Mouse (Mus musculus) mature B cell (primary cell): ENCODE measurements around the gene Gtf2f2.
"Not testable (repeated sequence)": the region's sequence is repeated elsewhere in the genome, so short reads cannot be mapped to it uniquely, and the experiment has no call there.

ENCODE experiments used
- in situ Hi-C: fragments of 300-500 bp; cut with MboI; formaldehyde crosslinking; loops from 2 replicates; pipeline ENCODE4 v1.14.3; 2019

Gtf2f2 gene

DNA sequence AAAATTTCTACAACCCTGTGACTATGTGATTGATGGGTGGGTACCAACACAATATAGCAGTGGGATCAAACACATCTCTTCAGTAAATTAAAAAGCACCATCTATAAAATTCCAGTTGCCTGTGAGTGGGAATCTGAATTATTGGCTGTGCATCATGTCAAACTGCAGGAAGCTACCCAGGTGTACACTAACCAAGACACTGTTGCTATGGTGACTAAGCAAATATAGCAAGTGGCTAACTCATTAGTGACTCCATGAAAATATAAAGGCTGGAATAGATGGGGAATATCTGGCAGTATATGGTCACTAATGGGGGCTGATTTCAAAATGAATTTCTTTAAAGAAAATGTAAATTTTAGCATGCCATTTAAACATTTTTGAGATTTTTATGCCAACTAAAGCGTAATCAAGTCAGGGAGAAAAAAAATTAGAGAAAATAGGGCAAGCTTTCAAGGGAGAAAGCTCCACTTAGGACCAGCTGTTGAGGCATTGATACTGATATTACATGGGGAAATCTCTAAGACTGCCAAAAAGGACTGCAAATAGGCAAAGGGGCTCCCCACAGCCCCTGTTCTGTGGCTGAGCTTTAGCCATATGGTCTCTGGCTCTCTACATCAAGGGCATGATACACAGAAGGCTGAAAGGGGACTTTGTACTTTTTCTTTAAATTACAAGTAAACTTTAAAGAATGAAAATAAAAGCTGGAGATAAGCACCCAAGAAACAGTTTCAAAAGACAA is 87.2 kb downstream of the Gtf2f2 start:
- in situ Hi-C loops = no loop called here

DNA sequence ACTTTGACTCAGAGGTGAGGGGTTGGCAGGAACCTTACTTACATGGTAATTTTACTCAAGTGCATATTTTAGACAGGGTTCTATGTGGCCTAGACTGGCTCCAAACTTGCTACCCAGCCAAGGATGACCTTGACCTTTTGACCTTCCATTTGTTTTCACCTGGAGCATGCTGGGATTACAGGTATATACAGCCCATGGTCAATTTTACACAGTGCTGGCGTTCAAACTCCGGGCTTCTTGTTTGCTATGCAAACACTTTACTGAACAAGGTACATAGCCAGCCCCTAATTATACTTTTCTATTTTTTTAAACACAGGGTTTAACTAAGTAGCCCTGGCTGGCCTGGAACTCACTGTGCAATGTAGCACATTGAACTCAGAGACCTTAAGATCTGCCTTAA is 98.0 kb downstream of the Gtf2f2 start:
- in situ Hi-C loops = no loop called here

DNA sequence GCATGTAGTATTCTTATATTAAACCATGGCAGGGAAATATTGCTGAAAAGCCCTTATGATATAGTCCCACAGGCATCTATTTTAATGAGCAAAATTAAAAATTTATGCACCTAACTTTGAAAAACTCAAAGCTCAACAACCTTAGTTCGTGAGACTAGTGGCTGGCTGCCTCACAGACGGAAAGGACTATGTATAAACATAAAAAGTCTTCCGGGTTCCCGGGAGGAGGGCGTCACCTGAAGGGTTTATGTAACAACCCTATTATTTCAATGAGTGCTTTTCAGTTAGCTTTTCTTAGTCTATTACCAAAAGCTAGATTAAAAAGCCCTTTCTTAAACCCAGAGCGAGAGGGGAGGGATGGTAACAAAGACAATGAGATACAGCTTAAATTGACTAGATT is 98.7 kb downstream of the Gtf2f2 start:
- in situ Hi-C loops = no loop called here

DNA sequence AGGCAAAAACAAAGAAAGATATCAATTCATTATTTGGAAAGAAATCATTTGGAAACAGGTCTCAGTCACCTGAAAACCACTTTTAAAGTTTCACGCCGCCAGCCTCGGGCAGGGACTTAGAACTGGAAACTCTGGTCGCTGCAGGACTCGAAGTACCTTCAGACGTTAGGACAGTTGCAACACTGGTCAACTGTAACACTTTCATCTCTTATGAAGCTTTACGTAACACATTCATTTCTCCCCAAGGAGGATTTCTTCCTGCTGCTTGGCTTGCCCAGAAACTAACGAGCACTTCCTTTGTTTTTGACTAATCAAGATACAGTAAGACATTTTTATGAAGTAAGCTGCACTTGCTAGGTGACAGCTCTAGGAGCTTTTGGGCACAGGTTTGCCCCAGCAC is 103.7 kb downstream of the Gtf2f2 start:
- in situ Hi-C loops = no loop called here

DNA sequence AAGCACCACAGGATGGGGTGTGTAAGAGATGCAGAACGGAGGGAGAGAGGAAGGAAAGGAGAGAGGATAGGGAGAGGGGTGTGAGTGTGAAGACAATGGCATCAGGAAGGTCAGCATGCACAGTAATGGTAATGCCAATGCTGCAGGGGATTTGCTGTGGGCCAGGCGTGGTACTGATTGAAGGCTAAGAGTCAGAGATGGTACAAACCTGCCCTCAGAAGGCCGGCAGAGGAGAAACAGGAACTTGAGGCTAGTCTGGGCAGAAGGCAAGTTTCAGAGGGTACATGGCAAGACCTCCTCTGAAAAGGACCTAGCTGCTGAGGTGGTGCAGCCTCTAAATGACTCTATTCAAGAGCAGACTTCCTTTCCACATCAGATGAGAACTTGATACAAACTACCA is 105.7 kb downstream of the Gtf2f2 start:
- in situ Hi-C loops = no loop called here

DNA sequence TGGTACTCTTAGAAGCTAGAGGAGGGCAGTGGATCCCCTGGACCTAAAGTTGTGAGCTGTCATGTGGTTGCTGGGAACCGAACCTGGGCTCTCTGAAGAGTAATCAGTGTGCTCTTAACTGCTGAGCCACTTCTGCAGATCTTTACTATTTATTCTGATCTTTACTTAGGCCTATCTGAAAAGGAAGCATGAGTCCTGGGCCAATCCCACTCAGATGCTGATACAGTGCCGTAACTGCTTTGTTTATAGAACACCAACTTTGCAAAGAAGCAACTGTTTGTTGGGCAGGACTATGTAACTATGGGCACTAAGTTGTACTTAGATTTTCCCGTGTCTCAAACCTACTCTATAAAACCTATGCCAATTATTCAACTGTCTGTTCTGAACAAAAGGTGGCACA is 107.5 kb downstream of the Gtf2f2 start:
- in situ Hi-C loops = no loop called here

DNA sequence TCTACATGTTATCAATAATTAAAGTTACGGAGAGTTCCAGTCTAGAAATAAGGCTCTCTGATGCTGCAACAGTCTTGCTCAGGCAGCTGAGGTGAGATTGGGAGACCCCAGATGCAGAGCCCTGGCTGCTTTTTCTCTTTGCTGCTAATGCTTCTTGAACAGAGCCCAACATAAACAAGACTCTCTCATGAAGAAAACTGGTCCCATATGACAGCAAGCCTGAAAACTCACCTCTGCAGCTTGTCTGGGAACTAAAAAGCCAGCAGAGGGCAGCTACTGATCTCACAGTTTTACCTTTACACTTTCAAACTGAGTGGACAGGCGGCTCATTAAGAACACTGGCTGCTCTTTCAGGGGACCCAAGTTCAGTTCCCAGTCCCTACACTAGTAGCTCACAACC is 108.7 kb downstream of the Gtf2f2 start:
- in situ Hi-C loops = no loop called here

DNA sequence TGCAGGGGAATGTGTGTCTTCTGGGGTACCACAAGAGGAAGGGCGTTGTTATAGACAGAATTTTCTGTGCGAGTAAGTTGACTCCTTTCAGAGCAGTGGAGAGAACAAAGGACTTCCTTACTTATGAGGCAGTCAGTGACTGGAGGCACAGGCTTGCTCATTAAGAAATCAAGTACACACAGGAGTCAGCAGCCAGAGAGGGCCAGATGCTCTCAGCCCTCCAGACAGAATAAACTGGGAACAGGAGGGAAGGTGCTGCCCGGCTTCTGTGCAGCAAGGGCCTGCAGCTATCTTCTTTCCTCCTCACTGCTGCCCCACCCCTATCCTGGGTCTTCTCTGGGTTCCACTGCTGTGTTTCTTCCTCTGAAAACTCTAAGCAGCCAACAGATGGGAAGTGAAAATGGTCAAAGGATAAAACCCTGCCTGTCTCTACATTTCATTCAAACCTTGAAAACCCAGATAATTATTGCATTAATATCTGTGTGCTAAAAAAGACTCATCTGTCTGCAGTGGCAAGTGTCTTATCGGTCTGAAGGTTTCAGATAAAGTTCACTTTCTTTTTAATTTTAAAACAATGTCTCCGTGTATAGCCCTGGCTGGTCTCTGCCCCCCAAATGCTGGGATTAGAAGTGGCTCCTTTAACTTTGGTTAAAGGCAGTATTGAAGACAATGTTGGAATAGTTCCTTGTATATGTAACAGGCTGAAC is 109.7 kb downstream of the Gtf2f2 start:
- in situ Hi-C loops = no loop called here

DNA sequence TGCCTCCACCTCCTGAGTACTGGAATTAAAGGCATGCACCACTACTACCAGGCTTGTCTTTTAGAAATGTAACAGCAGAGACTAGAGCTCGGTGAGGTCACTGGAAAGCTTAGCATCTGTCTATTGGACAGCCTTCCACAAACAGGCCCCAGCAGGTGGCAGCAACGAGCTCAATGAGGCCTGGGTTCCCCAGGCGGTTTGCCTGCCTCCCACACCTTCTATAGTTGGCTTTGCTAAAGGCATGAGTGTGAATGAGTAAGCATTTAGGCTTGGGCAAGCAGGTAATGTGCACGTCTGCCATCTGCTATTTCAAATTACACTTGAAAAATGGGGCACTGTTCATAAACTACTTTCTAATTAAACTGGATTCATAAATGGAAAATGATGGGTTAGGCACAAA is 111.1 kb downstream of the Gtf2f2 start:
- in situ Hi-C loops = no loop called here

DNA sequence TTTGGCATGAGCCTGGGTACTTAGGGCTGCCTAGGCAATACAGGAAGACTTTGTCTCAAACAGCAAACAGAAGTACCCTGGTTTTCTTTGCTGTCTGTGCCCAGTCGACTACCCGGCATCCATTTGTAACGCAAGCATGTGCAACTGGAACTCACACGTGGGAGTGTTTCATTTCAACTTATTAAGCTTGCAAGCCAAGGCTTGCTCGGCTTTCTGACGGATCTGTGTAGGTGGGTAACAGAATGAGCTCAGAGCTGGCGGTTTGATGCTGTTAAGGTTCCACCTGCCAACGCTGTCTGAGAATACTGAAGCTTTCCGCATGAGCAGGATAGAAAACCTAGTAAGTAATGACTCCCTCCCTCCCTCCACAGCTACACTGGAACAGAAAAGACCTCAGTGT is 118.5 kb downstream of the Gtf2f2 start:
- in situ Hi-C loops = no loop called here

DNA sequence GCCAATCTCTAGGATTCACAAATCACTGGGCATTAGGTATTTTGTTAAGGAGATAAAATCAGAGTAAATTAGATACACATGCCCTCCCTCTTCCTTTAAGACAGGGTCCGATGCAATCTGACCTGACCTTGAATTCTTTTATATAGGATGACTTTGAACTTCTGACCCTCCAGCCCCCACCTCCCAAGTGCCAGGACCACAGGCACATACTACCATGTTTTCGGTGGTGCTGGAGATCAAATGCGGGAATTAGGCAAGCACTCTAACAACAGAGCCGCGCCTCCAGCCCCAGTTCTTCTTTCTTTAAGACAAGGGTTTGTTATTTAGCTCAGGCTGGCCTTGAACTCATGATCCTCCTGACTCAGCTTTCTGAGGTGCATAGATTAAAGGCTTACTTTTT is 126.8 kb downstream of the Gtf2f2 start:
- in situ Hi-C loops = no loop called here

DNA sequence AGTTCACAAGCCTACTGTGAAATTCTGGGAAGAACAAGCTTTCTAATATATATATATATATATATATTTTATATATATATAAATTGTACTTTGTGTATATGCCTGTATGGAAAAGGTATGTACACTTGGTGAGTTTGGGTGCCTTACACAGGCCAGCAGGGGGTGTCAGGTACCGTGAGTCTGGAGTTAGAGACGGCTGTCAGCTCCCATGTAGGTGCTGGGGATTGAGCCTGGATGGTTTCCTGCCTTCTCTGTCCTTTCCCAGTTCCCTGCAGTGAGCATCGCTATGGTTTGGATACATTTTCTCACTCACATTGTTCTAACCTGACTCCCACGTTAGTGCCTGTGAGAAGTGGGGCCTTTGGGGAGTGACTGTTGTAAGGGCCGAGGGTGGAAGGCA is 127.3 kb downstream of the Gtf2f2 start:
- in situ Hi-C loops = no loop called here

DNA sequence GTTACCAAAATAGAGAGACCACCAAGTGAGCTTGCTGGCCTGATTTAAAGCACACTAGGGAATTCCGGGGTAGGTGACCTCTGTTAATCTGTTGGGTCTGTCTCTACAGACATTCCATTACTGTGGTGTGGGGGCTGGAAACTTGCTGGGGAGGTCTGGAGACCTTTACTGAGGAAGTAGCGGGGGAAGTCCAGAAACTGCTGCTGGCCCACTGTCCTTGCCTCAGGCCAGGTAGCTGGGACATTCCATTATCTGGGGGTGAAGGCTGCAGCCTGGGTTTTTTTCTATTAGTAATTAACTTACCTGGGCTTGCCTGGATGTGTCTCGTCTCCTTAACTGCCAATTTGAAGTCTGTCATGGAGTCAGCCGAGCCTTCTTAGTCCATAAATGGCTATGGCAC is 128.8 kb downstream of the Gtf2f2 start:
- in situ Hi-C loops = no loop called here

DNA sequence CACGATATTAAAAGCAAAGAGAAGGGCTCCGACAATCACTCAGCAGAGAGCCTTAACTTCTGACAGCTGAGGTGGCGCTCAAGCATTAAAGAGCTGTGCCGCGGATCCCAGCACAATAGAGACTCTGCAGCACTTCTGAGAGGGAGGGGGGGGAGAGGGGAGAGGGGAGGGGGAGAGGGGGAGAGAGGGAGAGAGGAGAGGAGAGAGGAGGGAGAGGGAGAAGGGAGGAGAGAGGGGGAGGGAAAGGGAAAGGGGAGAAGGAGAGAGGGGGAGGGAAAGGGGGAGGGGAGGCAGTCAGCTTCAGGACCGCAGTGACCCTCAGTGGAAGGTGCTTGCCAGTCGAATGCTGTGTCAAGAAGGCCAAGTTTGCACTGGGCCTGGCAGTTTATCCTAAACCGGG is 131.7 kb downstream of the Gtf2f2 start:
- in situ Hi-C loops = no loop called here

DNA sequence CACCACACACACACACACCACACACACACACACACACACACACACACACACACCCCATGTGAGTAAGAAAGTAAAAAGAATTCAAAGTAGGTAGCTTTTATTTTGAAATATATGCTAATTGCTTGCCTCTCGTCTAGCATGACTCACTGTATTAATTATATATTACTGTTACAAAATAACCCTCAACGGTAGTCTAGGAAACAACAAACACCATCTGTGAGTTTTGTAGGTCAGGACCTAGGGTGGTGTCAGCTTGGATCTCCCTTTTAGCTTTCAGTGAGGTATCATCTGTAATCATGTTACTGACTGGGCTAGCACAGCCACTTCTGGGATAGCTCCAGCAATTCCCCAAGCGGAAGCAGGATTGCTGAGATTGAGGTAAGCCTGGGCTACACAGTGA is 133.4 kb downstream of the Gtf2f2 start:
- in situ Hi-C loops = no loop called here

DNA sequence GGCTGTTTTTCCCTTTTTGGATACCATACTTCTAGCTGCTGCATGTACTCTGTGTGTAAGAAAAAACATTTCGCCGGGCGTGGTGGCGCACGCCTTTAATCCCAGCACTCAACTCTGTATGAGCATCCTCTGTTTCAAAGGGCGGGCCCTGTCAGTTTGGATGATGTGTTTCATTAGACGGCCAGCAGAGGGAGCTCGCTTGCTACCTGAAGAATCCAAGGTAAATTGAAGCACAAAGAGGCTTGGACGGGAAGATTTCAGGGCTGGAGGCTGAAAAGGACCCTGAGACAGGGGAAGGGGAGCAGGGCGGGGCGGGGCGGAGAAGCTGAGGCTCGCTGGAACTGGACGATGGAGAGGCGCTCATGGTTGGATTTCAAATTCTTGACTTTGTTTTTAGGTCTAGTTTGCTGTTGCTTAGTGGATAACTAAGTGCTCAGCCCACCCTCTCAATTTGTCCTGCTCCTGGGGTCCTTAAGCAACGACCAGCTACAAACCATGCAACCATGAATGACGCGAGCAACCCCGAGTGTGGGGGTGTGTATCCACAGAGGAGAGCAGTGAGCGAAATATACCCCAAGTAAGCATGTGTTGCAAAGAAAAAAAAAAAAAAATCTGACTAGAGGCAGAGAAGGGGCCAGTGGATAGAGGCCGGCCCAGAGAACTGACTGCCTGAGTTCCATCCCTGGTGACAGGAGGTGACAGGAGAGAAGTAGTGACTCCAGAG is 134.2 kb downstream of the Gtf2f2 start:
- in situ Hi-C loops = no loop called here

DNA sequence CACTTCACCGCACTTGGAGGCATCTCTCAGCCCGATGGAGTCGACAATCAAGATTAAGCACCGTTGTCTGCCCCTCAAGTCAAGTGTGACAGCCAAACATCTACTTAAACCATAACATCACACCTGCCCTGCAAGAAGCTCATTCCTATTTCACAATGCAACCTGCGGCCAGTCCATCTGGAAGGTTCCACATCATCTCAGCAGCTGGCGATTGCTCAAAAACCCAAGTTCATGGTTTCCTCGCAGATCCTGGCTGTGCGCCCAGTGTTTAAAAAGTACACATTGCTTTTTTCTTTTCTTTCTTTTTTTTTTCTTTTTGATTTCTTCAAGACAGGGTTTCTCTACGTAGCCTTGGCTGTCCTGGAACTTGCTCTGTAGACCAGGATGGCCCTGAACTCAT is 137.1 kb downstream of the Gtf2f2 start:
- in situ Hi-C loops = no loop called here

DNA sequence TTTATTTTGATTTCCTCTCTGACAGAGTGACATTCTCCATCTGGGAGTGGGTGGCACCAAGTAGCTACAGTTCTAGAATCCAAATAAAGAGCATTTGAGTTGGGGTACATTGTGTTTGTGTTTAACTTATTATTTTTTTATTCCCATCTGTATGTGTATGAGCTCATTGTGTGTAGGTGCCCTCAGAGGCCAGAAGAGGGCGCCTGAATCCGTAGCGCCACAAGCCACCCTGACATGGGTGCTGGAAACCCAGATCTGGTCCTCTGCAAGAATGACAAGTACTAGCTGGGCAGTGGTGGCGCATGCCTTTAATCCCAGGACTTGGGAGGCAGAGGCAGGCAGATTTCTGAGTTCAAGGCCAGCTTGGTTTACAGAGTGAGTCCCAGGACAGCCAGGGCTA is 138.9 kb downstream of the Gtf2f2 start:
- in situ Hi-C loops = no loop called here

DNA sequence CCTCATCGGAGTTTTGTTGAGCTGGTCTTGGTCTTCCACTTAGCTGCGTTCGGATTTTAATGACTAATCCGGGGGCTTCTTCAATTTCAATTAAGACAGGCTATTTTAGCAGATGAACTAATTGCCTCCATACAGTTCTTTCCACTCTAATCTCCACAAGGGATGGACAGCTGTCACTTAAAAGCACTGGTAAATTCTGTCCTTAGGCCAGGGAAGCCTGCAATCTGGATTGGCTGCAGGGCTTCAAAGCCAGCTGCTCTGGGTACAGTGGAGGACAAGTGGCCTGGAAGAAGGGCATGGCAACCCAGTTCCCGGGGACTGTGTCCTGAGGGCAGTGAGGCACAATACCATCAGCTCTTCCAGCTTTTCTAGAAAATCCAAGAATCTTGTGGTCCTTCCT is 139.6 kb downstream of the Gtf2f2 start:
- in situ Hi-C loops = no loop called here

DNA sequence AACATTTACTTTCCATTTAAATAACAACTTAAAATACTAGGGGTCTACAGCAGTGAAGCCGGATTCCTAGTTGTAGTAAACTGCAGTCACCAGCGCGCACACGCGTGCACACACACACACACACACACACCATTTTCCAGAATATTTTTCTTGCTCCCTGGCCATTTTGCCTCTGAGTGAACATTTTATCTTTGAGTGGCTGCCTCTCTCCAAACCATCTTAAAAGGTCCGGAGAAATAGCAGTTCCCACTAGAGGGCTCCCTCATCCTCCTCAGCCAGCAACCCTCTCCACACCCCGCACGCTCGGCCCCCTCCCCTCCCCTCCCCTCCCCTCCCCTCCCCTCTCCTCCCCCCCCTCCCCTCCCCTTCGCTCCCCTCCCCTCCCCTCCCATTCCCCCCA is 140.0 kb downstream of the Gtf2f2 start:
- in situ Hi-C loops = no loop called here

DNA sequence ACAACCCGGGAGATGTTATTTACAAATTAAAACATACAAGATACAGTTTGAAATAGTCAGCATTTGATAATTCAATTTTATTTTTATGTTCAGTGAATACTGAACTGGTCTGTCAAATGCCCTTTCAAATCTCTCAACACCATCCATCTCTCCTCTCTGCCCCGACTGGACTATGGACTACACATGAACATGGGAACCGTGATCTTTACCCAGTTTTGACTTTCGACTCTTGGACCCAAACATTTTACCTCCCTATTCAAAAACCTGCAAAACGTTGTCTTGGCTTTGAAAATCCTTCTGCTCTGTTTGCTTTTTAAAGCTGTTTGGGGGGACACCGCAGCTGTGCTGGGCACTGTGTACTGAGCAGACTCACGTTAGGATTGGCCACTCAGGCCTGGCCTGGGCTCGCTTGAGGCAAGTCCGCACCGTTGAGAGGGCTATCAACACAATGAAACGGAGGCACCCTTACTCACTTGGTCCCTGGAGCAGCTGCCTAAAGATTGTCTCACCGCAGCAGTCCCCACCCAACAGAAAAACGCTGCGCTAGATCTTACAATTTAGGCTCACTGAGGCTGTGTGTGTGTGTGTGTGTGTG is 140.8 kb downstream of the Gtf2f2 start:
- in situ Hi-C loops = no loop called here

DNA sequence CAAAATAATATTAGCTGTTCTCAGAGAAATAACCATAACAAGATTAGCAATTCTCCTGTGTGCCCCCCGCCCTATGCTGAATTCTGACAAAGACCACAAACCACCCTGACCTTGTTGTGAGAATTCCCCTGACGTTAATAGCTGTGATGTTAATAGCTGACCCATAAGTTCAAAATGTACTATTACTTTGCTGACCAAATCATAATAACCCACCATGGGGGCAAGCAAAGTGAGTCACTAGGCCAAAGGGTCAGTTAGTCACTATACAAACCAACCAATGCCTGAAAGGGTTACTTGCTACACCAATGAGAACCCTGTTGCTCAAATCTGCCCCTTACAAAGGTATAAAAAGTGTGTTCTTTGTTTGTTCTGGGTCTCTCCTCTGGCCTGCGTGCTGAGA is 142.6 kb downstream of the Gtf2f2 start:
- in situ Hi-C loops = not testable (repeated sequence)
